Mouse (Mus musculus): ENCODE data around the gene Gkap1. TPM values are rescaled to one million over a fixed set of nuclear protein-coding genes. Genes with fewer than 3 reads are reported as not detected.

Gkap1 gene
- polyA plus RNA-seq, 1 experiment from 2014 or later = 14.8 TPM

- Histone ChIP-seq H3K27me3 (ENCODE audit: control insufficient read depth, insufficient read depth, low read length) (no peaks in the 10 kb centered on the region), H3K9me3 (ENCODE audit: control insufficient read depth, low read length) (no peaks in the 10 kb centered on the region), H3K27ac (replicated peaks) (no peak overlapping the region), H3K4me3 (ENCODE audit: low read depth, low read length) (no peak overlapping the region), H3K36me3 (ENCODE audit: control insufficient read depth, insufficient read depth, low read length) (no peaks in the 10 kb centered on the region), H3K4me1 (replicated peaks; ENCODE audit: control insufficient read depth, insufficient read depth) (no peaks in the 10 kb centered on the region), H3K9ac (ENCODE audit: low read length) (no peak overlapping the region), H3K4me2 (replicated peaks; ENCODE audit: low read depth) (no peak overlapping the region)
- WGBS = 83% methylated on average over 6 of the region's 6 CpGs
- DNase-seq (ENCODE audit: low spot score) = no peak
- no peak for ATAC-seq (ENCODE audit: low FRiP score, low TSS enrichment)
- TF ChIP-seq CTCF (IDR thresholded peaks at IDR 0.05; ENCODE audit: low read depth) (no peak), EP300 (optimal IDR thresholded peaks at IDR 0.05) (no peak)
Measured at GRCm38 (mm10) chr13:58201343-58201742, 74.2 kb downstream of the Gkap1 start.

- no peak overlapping the region for H3K4me3 ChIP-seq (ENCODE audit: low read depth, low read length)
- WGBS = 76% methylated on average over 7 of the region's 7 CpGs
- TF ChIP-seq EP300 (optimal IDR thresholded peaks at IDR 0.05) (no peak), CTCF (IDR thresholded peaks at IDR 0.05; ENCODE audit: low read depth) (no peak)
- H3K9ac ChIP-seq (ENCODE audit: low read length) = no peak overlapping the region
- no peaks in the 10 kb centered on the region for H3K9me3 ChIP-seq (ENCODE audit: control insufficient read depth, low read length)
- no peak overlapping the region for H3K4me2 ChIP-seq (replicated peaks; ENCODE audit: low read depth)
- no peak overlapping the region for H3K27ac ChIP-seq (replicated peaks)
- H3K27me3 ChIP-seq (ENCODE audit: control insufficient read depth, insufficient read depth, low read length) = no peaks in the 10 kb centered on the region
- H3K36me3 ChIP-seq (ENCODE audit: control insufficient read depth, insufficient read depth, low read length) = no peaks in the 10 kb centered on the region
- DNase-seq (ENCODE audit: low spot score) (no peak), ATAC-seq (ENCODE audit: low FRiP score, low TSS enrichment) (no peak)
- no peaks in the 10 kb centered on the region for H3K4me1 ChIP-seq (replicated peaks; ENCODE audit: control insufficient read depth, insufficient read depth)
Measured at GRCm38 (mm10) chr13:58197981-58198640, 77.4 kb downstream of the Gkap1 start.

- Histone ChIP-seq H3K36me3 (ENCODE audit: control insufficient read depth, insufficient read depth, low read length) (no peaks in the 10 kb centered on the region), H3K27me3 (ENCODE audit: control insufficient read depth, insufficient read depth, low read length) (no peaks in the 10 kb centered on the region), H3K4me2 (replicated peaks; ENCODE audit: low read depth) (no peak overlapping the region), H3K9ac (ENCODE audit: low read length) (no peak overlapping the region), H3K4me3 (ENCODE audit: low read depth, low read length) (no peak overlapping the region), H3K4me1 (replicated peaks; ENCODE audit: control insufficient read depth, insufficient read depth) (no peaks in the 10 kb centered on the region), H3K27ac (replicated peaks) (no peak overlapping the region), H3K9me3 (ENCODE audit: control insufficient read depth, low read length) (no peaks in the 10 kb centered on the region)
- ATAC-seq (ENCODE audit: low FRiP score, low TSS enrichment) = no peak
- DNase-seq (ENCODE audit: low spot score) = no peak
- 70% methylated on average over 3 of the region's 3 CpGs for WGBS
- TF ChIP-seq CTCF (IDR thresholded peaks at IDR 0.05; ENCODE audit: low read depth) (no peak), EP300 (optimal IDR thresholded peaks at IDR 0.05) (no peak)
Measured at GRCm38 (mm10) chr13:58197211-58197610, 78.3 kb downstream of the Gkap1 start.

GRCm38 (mm10) chr13:58194908-58195307, 80.6 kb downstream of the Gkap1 start:
- TF ChIP-seq CTCF (IDR thresholded peaks at IDR 0.05; ENCODE audit: low read depth) = no peak
- no peak for TF ChIP-seq EP300 (optimal IDR thresholded peaks at IDR 0.05)
- 0 out of 2 replicates have a peak, but pooled peaks cover 2% of the 10 kb centered on the region for H3K36me3 ChIP-seq (ENCODE audit: control insufficient read depth, insufficient read depth, low read length)
- H3K9ac ChIP-seq (ENCODE audit: low read length) = no peak overlapping the region
- H3K4me3 ChIP-seq (ENCODE audit: low read depth, low read length) = no peak overlapping the region
- no peaks in the 10 kb centered on the region for H3K4me1 ChIP-seq (replicated peaks; ENCODE audit: control insufficient read depth, insufficient read depth)
- ATAC-seq (ENCODE audit: low FRiP score, low TSS enrichment) (no peak), DNase-seq (ENCODE audit: low spot score) (no peak)
- WGBS = 83% methylated on average over 3 of the region's 3 CpGs
- no peak overlapping the region for H3K4me2 ChIP-seq (replicated peaks; ENCODE audit: low read depth)
- no peaks in the 10 kb centered on the region for H3K9me3 ChIP-seq (ENCODE audit: control insufficient read depth, low read length)
- no peaks in the 10 kb centered on the region for H3K27me3 ChIP-seq (ENCODE audit: control insufficient read depth, insufficient read depth, low read length)
- H3K27ac ChIP-seq (replicated peaks) = no peak overlapping the region

- no peak for TF ChIP-seq EP300 (optimal IDR thresholded peaks at IDR 0.05)
- TF ChIP-seq CTCF (IDR thresholded peaks at IDR 0.05; ENCODE audit: low read depth) = no peak
- Histone ChIP-seq H3K4me2 (replicated peaks; ENCODE audit: low read depth) (no peak overlapping the region), H3K4me1 (replicated peaks; ENCODE audit: control insufficient read depth, insufficient read depth) (no peaks in the 10 kb centered on the region), H3K9ac (ENCODE audit: low read length) (no peak overlapping the region), H3K4me3 (ENCODE audit: low read depth, low read length) (no peak overlapping the region), H3K27me3 (ENCODE audit: control insufficient read depth, insufficient read depth, low read length) (no peaks in the 10 kb centered on the region), H3K27ac (replicated peaks) (no peak overlapping the region), H3K36me3 (ENCODE audit: control insufficient read depth, insufficient read depth, low read length) (0 out of 2 replicates have a peak, but pooled peaks cover 2% of the 10 kb centered on the region), H3K9me3 (ENCODE audit: control insufficient read depth, low read length) (no peaks in the 10 kb centered on the region)
- DNase-seq (ENCODE audit: low spot score) (no peak), ATAC-seq (ENCODE audit: low FRiP score, low TSS enrichment) (no peak)
- 97% methylated on average over 3 of the region's 3 CpGs for WGBS
Measured at GRCm38 (mm10) chr13:58193221-58193620, 82.3 kb downstream of the Gkap1 start.

GRCm38 (mm10) chr13:58192146-58192545, 83.4 kb downstream of the Gkap1 start:
- Histone ChIP-seq H3K27ac (replicated peaks) (no peak overlapping the region), H3K27me3 (ENCODE audit: control insufficient read depth, insufficient read depth, low read length) (no peaks in the 10 kb centered on the region), H3K36me3 (ENCODE audit: control insufficient read depth, insufficient read depth, low read length) (0 out of 2 replicates have a peak, but pooled peaks cover 2% of the 10 kb centered on the region), H3K9me3 (ENCODE audit: control insufficient read depth, low read length) (no peaks in the 10 kb centered on the region), H3K9ac (ENCODE audit: low read length) (no peak overlapping the region), H3K4me3 (ENCODE audit: low read depth, low read length) (no peak overlapping the region), H3K4me1 (replicated peaks; ENCODE audit: control insufficient read depth, insufficient read depth) (no peaks in the 10 kb centered on the region), H3K4me2 (replicated peaks; ENCODE audit: low read depth) (no peak overlapping the region)
- TF ChIP-seq CTCF (IDR thresholded peaks at IDR 0.05; ENCODE audit: low read depth) (no peak), EP300 (optimal IDR thresholded peaks at IDR 0.05) (no peak)
- 91% methylated on average over 6 of the region's 6 CpGs for WGBS
- DNase-seq (ENCODE audit: low spot score) = no peak
- no peak for ATAC-seq (ENCODE audit: low FRiP score, low TSS enrichment)
